Mouse (Mus musculus): Measurements from ENCODE around the gene Tcf7l1.

The Tcf7l1 gene

GRCm38 (mm10) chr6:72787948-72788891 is 834 bp downstream of the Tcf7l1 start:
- intact Hi-C loops (cut with DNase I): loop anchor here (5.0 kb wide), 2 partner anchors 116 to 141 kb away; no protein-coding TSS in a partner anchor

- intact Hi-C loops (cut with DNase I): loop anchor here (5.0 kb wide), 2 partner anchors 115 to 140 kb away; no protein-coding TSS in a partner anchor
Measured at GRCm38 (mm10) chr6:72787322-72787947, 1.6 kb downstream of the Tcf7l1 start.

- intact Hi-C loops (cut with DNase I): no loop called here
Measured at GRCm38 (mm10) chr6:72783780-72784179, 5.3 kb downstream of the Tcf7l1 start.

GRCm38 (mm10) chr6:72778779-72779776 is 10.0 kb downstream of the Tcf7l1 start:
- intact Hi-C loops (cut with DNase I): no loop called here

GRCm38 (mm10) chr6:72777212-72777611 is 11.8 kb downstream of the Tcf7l1 start:
- intact Hi-C loops (cut with DNase I): no loop called here

- intact Hi-C loops (cut with DNase I): no loop called here
Measured at GRCm38 (mm10) chr6:72774275-72774674, 14.8 kb downstream of the Tcf7l1 start.

- intact Hi-C loops (cut with DNase I): no loop called here
Measured at GRCm38 (mm10) chr6:72769915-72770776, 18.9 kb downstream of the Tcf7l1 start.

GRCm38 (mm10) chr6:72769343-72769742 is 19.7 kb downstream of the Tcf7l1 start:
- intact Hi-C loops (cut with DNase I): no loop called here

- intact Hi-C loops (cut with DNase I): no loop called here
Measured at GRCm38 (mm10) chr6:72768804-72769203, 20.2 kb downstream of the Tcf7l1 start.

- intact Hi-C loops (cut with DNase I): no loop called here
Measured at GRCm38 (mm10) chr6:72768097-72768496, 21.0 kb downstream of the Tcf7l1 start.

GRCm38 (mm10) chr6:72763616-72764015 is 25.4 kb downstream of the Tcf7l1 start:
- intact Hi-C loops (cut with DNase I): no loop called here

- intact Hi-C loops (cut with DNase I): no loop called here
Measured at GRCm38 (mm10) chr6:72761645-72762044, 27.4 kb downstream of the Tcf7l1 start.

- intact Hi-C loops (cut with DNase I): no loop called here
Measured at GRCm38 (mm10) chr6:72758239-72759017, 30.6 kb downstream of the Tcf7l1 start.

GRCm38 (mm10) chr6:72755267-72755889 is 33.7 kb downstream of the Tcf7l1 start:
- intact Hi-C loops (cut with DNase I): no loop called here

GRCm38 (mm10) chr6:72754215-72754614 is 34.8 kb downstream of the Tcf7l1 start:
- intact Hi-C loops (cut with DNase I): no loop called here

GRCm38 (mm10) chr6:72753782-72754181 is 35.3 kb downstream of the Tcf7l1 start:
- intact Hi-C loops (cut with DNase I): no loop called here

- intact Hi-C loops (cut with DNase I): no loop called here
Measured at GRCm38 (mm10) chr6:72752824-72753223, 36.2 kb downstream of the Tcf7l1 start.

- intact Hi-C loops (cut with DNase I): no loop called here
Measured at GRCm38 (mm10) chr6:72751210-72751609, 37.8 kb downstream of the Tcf7l1 start.

Measured in adrenal gland (tissue).